Mouse (Mus musculus): ENCODE measurements around the gene Slc37a2. TPM values are rescaled to one million over a fixed set of nuclear protein-coding genes. Genes with fewer than 3 reads are reported as not detected.

The Slc37a2 gene
- polyA plus RNA-seq, 1 experiment: 1.1 TPM

- H3K4me3 ChIP-seq (ENCODE audit: insufficient read depth, low read depth, low read length): no peak overlapping the region
- peak overlapping the region; percentile 42 for H3K27ac ChIP-seq (replicated peaks; ENCODE audit: low read depth, low read length)
- no peaks in the 10 kb centered on the region for H3K4me1 ChIP-seq (ENCODE audit: control insufficient read depth, insufficient read depth, insufficient read length, low read length)
These were observed 19.4 kb downstream of the Slc37a2 start for GRCm38 (mm10) chr9:37235951-37236737.

DNA sequence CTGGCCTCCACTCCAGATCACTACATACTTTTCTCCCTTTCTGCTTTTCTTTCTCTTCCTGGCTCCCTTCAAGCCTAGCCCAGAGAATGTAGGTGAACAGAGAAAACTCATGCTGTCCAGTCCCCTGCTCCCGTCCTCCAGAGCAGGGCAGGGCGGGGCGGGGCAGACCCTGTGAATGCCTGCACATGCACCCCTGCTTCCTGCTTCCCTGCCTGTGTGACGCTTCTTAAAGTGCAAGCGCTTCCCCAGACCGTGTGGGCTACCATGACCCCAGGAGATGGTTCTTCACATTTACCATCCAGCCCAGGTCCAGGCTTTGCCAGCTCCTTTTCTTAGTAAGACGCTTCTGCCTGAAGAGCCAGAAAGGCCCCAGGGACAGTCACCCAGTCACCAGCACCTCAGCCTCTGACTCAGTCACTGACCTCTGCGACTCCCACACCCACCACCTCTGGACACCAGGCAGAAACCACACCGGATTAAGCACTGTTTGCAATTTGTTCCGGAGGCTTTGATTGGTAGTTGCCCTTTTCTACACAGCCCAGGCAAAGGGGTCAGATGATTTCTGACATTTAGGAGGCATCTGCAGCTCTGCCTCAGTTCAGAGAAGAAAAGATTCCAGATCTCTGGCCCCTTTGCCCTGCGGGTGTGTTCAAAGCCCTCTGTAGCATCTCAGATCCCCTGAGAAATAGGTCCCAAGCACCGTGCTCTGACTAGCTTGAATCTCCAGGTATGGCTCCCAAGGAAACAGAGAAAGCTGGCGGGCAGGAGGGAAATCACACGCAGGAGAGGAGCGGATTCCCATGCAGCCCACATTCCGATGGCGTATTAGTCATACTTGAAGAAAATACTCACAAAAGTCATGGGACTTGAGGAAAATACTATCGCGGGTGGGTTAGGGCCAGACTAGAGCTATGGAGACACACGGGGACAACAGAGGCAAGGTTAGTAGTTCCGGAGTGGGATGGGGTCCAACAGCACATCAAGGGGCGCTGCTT, 23.0 kb downstream of the Slc37a2 start:
- Histone ChIP-seq H3K4me1 (ENCODE audit: control insufficient read depth, insufficient read depth, insufficient read length, low read length) (no peaks in the 10 kb centered on the region), H3K4me3 (ENCODE audit: insufficient read depth, low read depth, low read length) (no peak overlapping the region), H3K27ac (replicated peaks; ENCODE audit: low read depth, low read length) (no peak overlapping the region)

GRCm38 (mm10) chr9:37230486-37231195, 24.9 kb downstream of the Slc37a2 start:
- no peak overlapping the region for H3K4me3 ChIP-seq (ENCODE audit: insufficient read depth, low read depth, low read length)
- no peaks in the 10 kb centered on the region for H3K4me1 ChIP-seq (ENCODE audit: control insufficient read depth, insufficient read depth, insufficient read length, low read length)
- no peak overlapping the region for H3K27ac ChIP-seq (replicated peaks; ENCODE audit: low read depth, low read length)

DNA sequence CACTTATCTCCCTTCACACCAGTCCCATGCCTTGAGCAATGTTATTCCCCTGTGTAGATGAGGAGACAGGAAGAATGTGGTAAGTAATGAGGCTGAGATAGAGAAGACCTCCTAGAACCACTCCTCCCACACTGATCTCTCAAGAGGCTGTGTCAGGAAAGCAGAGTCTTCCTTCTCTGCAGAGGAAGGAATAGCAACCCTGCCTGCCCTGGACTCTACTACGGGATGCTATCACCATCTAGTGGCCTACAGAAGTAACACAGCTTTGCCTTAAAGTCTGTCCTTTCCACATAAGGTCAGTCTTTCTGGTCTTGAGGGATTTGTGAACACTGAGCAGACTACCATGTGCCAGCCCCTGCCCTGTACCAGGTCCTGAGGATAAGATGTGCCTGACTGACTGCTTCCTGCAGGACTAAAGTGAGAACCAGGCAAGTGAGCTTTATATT, 25.6 kb downstream of the Slc37a2 start:
- H3K4me1 ChIP-seq (ENCODE audit: control insufficient read depth, insufficient read depth, insufficient read length, low read length): no peaks in the 10 kb centered on the region
- H3K4me3 ChIP-seq (ENCODE audit: insufficient read depth, low read depth, low read length): no peak overlapping the region
- H3K27ac ChIP-seq (replicated peaks; ENCODE audit: low read depth, low read length): no peak overlapping the region

GRCm38 (mm10) chr9:37225581-37225980, 30.0 kb downstream of the Slc37a2 start:
- Histone ChIP-seq H3K4me1 (ENCODE audit: control insufficient read depth, insufficient read depth, insufficient read length, low read length) (no peaks in the 10 kb centered on the region), H3K4me3 (ENCODE audit: insufficient read depth, low read depth, low read length) (no peak overlapping the region), H3K27ac (replicated peaks; ENCODE audit: low read depth, low read length) (no peak overlapping the region)

DNA sequence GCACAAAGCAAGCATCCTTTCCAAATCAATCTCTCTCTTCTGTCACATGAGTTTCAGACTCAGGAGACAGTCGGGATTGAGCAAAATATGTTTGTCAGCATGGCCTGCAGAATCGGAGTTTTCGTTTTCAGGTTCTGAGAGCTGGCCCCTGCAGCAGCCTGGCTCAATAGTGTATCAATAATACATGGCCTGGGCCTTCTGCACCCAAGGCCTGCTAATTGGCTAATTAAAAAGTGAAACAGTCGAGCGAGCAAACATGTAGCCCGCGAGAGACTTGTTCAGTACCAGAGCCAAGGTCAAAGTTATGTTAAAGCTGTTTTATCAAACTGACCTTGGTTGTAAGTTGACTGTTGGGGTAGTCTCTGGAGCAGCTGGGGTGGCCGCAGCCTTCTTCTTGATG, 34.8 kb downstream of the Slc37a2 start:
- H3K4me3 ChIP-seq (ENCODE audit: insufficient read depth, low read depth, low read length): no peak overlapping the region
- H3K27ac ChIP-seq (replicated peaks; ENCODE audit: low read depth, low read length): no peak overlapping the region
- peaks cover 2% of the 10 kb centered on the region; the same call in 1 of the 2 replicates for H3K4me1 ChIP-seq (ENCODE audit: control insufficient read depth, insufficient read depth, insufficient read length, low read length)

- no peak overlapping the region for H3K4me3 ChIP-seq (ENCODE audit: insufficient read depth, low read depth, low read length)
- H3K27ac ChIP-seq (replicated peaks; ENCODE audit: low read depth, low read length): no peak overlapping the region
- H3K4me1 ChIP-seq (ENCODE audit: control insufficient read depth, insufficient read depth, insufficient read length, low read length): peaks cover 2% of the 10 kb centered on the region; the same call in 1 of the 2 replicates
These were observed 41.0 kb downstream of the Slc37a2 start for GRCm38 (mm10) chr9:37214327-37215060.

DNA sequence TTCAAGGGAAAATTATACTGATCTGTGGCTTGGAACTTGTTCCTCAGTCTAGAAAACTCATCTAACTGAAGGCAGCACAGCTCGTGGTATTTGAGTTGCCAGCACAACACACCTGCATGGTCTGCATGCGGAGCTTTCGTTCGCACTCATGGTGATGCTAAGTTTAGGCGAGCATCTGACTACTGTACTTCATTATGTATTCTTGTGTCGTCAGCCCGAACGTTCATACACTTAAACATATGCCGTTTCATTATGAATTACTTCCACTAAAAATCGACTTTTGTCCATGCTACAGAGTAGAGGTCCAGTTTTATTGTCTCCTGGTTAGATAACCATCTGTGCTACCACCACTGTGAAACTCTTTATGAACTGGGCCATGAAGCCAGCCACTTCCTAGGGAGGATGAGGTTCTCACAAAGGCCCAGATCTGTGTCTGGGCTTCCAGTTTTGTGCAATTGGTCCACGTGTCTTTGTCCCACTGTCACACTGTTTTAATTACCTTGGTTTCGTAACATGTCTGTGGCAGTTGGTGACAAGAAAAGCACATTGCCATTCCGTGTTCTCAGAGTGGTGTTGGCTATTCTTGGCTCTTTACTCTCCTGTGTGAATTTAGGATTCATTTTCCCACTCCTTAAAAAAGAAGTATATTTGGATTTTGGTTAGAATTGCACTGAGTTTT, 42.3 kb downstream of the Slc37a2 start:
- Histone ChIP-seq H3K27ac (replicated peaks; ENCODE audit: low read depth, low read length) (no peak overlapping the region), H3K4me1 (ENCODE audit: control insufficient read depth, insufficient read depth, insufficient read length, low read length) (peaks cover 2% of the 10 kb centered on the region; the same call in 1 of the 2 replicates), H3K4me3 (ENCODE audit: insufficient read depth, low read depth, low read length) (no peak overlapping the region)

GRCm38 (mm10) chr9:37207929-37208411, 47.6 kb downstream of the Slc37a2 start, which contains the start of gene Tmem218:
TSS of gene Tmem218 (plus strand) at chr9:37208223.
- H3K27ac ChIP-seq (replicated peaks; ENCODE audit: low read depth, low read length): peak within 1 kb of the TSS; percentile 57

DNA sequence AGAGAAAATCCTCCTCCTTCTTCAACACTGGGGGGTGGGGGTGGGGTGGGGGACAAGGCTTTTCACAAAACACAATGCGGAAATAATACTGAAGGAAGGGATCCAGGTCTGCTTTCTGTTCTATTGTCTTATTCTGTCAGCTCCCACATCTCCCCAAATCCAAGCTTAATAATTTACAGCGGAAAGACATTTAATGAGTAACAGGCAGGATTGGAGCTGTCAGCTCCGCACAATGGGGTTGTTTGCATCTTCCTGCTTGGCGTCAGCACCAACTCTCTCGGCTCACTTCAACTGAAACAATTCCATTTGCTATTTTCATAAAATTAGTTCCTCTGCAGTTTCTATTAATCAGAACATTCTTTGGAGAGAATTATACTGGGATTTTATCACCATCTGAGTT, 51.7 kb downstream of the Slc37a2 start:
- H3K4me3 ChIP-seq (ENCODE audit: insufficient read depth, low read depth, low read length): no peak overlapping the region
- no peaks in the 10 kb centered on the region for H3K4me1 ChIP-seq (ENCODE audit: control insufficient read depth, insufficient read depth, insufficient read length, low read length)
- no peak overlapping the region for H3K27ac ChIP-seq (replicated peaks; ENCODE audit: low read depth, low read length)

More at GRCm38 (mm10) chr9:37207929-37208411, 47.6 kb downstream of the Slc37a2 start, which contains the start of gene Tmem218:
- Histone ChIP-seq H3K4me3 (ENCODE audit: insufficient read depth, low read depth, low read length) (peak within 1 kb of the TSS; percentile 75), H3K4me1 (ENCODE audit: control insufficient read depth, insufficient read depth, insufficient read length, low read length) (no peaks in the 10 kb centered on the region)

GRCm38 (mm10) chr9:37200414-37200813, 55.1 kb downstream of the Slc37a2 start:
- H3K27ac ChIP-seq (replicated peaks; ENCODE audit: low read depth, low read length): no peak overlapping the region
- no peaks in the 10 kb centered on the region for H3K4me1 ChIP-seq (ENCODE audit: control insufficient read depth, insufficient read depth, insufficient read length, low read length)

GRCm38 (mm10) chr9:37197067-37197466, 58.5 kb downstream of the Slc37a2 start:
- Histone ChIP-seq H3K4me3 (ENCODE audit: insufficient read depth, low read depth, low read length) (no peak overlapping the region), H3K27ac (replicated peaks; ENCODE audit: low read depth, low read length) (no peak overlapping the region), H3K4me1 (ENCODE audit: control insufficient read depth, insufficient read depth, insufficient read length, low read length) (no peaks in the 10 kb centered on the region)

More at GRCm38 (mm10) chr9:37200414-37200813, 55.1 kb downstream of the Slc37a2 start:
- H3K4me3 ChIP-seq (ENCODE audit: insufficient read depth, low read depth, low read length): no peak overlapping the region

DNA sequence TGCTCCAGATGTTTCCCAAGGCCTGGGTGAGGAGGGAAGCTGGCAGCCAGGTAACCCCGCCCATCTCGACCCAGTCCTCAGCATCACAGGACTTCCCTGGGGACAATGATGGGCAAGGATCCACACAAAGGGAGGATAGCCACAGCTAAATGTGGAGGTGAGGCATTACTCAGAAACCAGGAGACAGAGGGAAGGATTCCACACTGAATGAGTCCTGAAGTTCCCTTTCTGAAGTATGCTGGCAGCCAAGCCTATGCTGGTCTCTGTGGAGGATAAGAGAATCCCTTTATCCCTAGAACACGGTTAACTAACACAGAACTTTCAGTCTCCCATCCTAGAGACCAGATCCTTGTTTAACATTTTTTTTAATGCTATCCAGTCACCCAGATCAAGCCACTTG, 67.5 kb downstream of the Slc37a2 start:
- Histone ChIP-seq H3K27ac (replicated peaks; ENCODE audit: low read depth, low read length) (no peak overlapping the region), H3K4me1 (ENCODE audit: control insufficient read depth, insufficient read depth, insufficient read length, low read length) (no peaks in the 10 kb centered on the region), H3K4me3 (ENCODE audit: insufficient read depth, low read depth, low read length) (no peak overlapping the region)
